Mouse (Mus musculus) MEL (cell line): ENCODE results near the gene Cdc42se2. TPM values are rescaled to one million over a fixed set of nuclear protein-coding genes. Genes with fewer than 3 reads are reported as not detected.

ENCODE experiments used
- DNase-seq: peaks from one replicate; pipeline ENCODE4 v3.0.0; 2011; ENCODE audit warnings: low read depth, low spot score
- H3K27ac ChIP-seq: 2 replicates; pipeline ENCODE4 v1.5.1; 2012; ENCODE audit warnings: low read depth, mild to moderate bottlenecking, control low read depth, low read length, moderate library complexity; ENCODE audit not compliant: control insufficient read depth
- H3K27me3 ChIP-seq, 2 experiments: fragments of 150-350 bp in 1 of 2; sonication (generic) in 1 of 2; 2 replicates each; pipeline ENCODE4 v1.6.1; 2012; ENCODE audit warnings: low read length in 2 of 2, mild to moderate bottlenecking in 2 of 2, improper control_type of control experiment in 1 of 2, moderate library complexity in 1 of 2; ENCODE audit not compliant: insufficient read depth in 2 of 2, control insufficient read depth in 1 of 2
- H3K36me3 ChIP-seq, 2 experiments: 2 replicates each; pipeline ENCODE4 v1.6.1; 2012 to 2014; ENCODE audit warnings: low read length in 2 of 2, improper control_type of control experiment in 1 of 2, inconsistent platforms in 1 of 2, mild to moderate bottlenecking in 1 of 2; ENCODE audit not compliant: insufficient read depth in 2 of 2, control insufficient read depth in 1 of 2
- H3K4me1 ChIP-seq, 2 experiments: fragments of 150-350 bp in 1 of 2; sonication (generic) in 1 of 2; 2 replicates each; pipeline ENCODE4 v1.6.1; 2012; ENCODE audit warnings: low read length in 2 of 2, improper control_type of control experiment in 1 of 2, mild to moderate bottlenecking in 1 of 2; ENCODE audit not compliant: insufficient read depth in 2 of 2, control insufficient read depth in 1 of 2
- H3K4me3 ChIP-seq, 2 experiments: fragments of 150-350 bp in 1 of 2; sonication (generic) in 1 of 2; 2 replicates each; pipeline ENCODE4 v1.5.1; 2012; ENCODE audit warnings: low read depth in 2 of 2, low read length in 2 of 2, mild to moderate bottlenecking in 2 of 2, moderate library complexity in 2 of 2, control low read depth in 1 of 2, improper control_type of control experiment in 1 of 2; ENCODE audit not compliant: control insufficient read depth in 1 of 2, insufficient read depth in 1 of 2
- H3K79me2 ChIP-seq: 2 replicates; pipeline ENCODE4 v1.6.1; 2012; ENCODE audit warnings: mild to moderate bottlenecking, low read length, moderate library complexity; ENCODE audit not compliant: control insufficient read depth, poor library complexity, insufficient read depth
- H3K9ac ChIP-seq: 2 replicates; pipeline ENCODE4 v1.6.1; 2012; ENCODE audit warnings: low read depth, mild to moderate bottlenecking, control low read depth, low read length, moderate library complexity; ENCODE audit not compliant: control insufficient read depth, poor library complexity, severe bottlenecking
- H3K9me3 ChIP-seq: fragments of 150-350 bp; sonication (generic); replicated peaks from 2 replicates; pipeline ENCODE4 v1.6.1; 2012; ENCODE audit warnings: mild to moderate bottlenecking, low read length, improper control_type of control experiment, moderate library complexity; ENCODE audit not compliant: insufficient read depth
- BHLHE40 ChIP-seq: IDR thresholded peaks from 2 replicates; pipeline ENCODE4 v1.6.1; 2012; ENCODE audit warnings: low read depth, mild to moderate bottlenecking, inconsistent platforms, low read length, improper control_type of control experiment, borderline replicate concordance
- CHD1 ChIP-seq: IDR thresholded peaks from 2 replicates; pipeline ENCODE4 v1.6.1; 2012; ENCODE audit warnings: low read depth, mild to moderate bottlenecking, inconsistent platforms, low read length, improper control_type of control experiment
- CHD2 ChIP-seq: IDR thresholded peaks from 2 replicates; pipeline ENCODE4 v1.6.1; 2011; ENCODE audit warnings: low read length, improper control_type of control experiment
- E2F4 ChIP-seq: IDR thresholded peaks from 2 replicates; pipeline ENCODE4 v1.6.1; 2011; ENCODE audit warnings: low read depth, low read length, improper control_type of control experiment, borderline replicate concordance
- ELF1 ChIP-seq: IDR thresholded peaks from 2 replicates; pipeline ENCODE4 v1.6.1; 2014; ENCODE audit warnings: low read depth, mild to moderate bottlenecking, inconsistent platforms, low read length, improper control_type of control experiment, moderate library complexity
- EP300 ChIP-seq, 2 experiments: IDR thresholded peaks; 2 replicates each; pipeline ENCODE4 v1.6.1; 2011; ENCODE audit warnings: improper control_type of control experiment in 2 of 2, low read length in 2 of 2, low read depth in 1 of 2, mild to moderate bottlenecking in 1 of 2
- ETS1 ChIP-seq: IDR thresholded peaks from 2 replicates; pipeline ENCODE4 v1.6.1; 2012; ENCODE audit warnings: low read depth, mild to moderate bottlenecking, inconsistent platforms, low read length, improper control_type of control experiment, moderate library complexity
- GATA1 ChIP-seq: IDR thresholded peaks from 2 replicates; pipeline ENCODE4 v1.6.1; 2011; ENCODE audit warnings: low read depth, low read length, improper control_type of control experiment
- MAX ChIP-seq: IDR thresholded peaks from 2 replicates; pipeline ENCODE4 v1.6.1; 2011; ENCODE audit warnings: low read length, improper control_type of control experiment
- MXI1 ChIP-seq: IDR thresholded peaks from 2 replicates; pipeline ENCODE4 v1.6.1; 2011; ENCODE audit warnings: mild to moderate bottlenecking, low read depth, low read length, improper control_type of control experiment
- NELFE ChIP-seq: IDR thresholded peaks from 2 replicates; pipeline ENCODE4 v1.6.1; 2011; ENCODE audit warnings: low read depth, low read length, improper control_type of control experiment
- POLR2AphosphoS2 ChIP-seq: IDR thresholded peaks from 2 replicates; pipeline ENCODE4 v1.6.1; 2011; ENCODE audit warnings: low read length, improper control_type of control experiment
- RAD21 ChIP-seq: IDR thresholded peaks from 2 replicates; pipeline ENCODE4 v1.6.1; 2011; ENCODE audit warnings: mild to moderate bottlenecking, low read depth, low read length, improper control_type of control experiment
- RCOR1 ChIP-seq: IDR thresholded peaks from 2 replicates; pipeline ENCODE4 v1.6.1; 2012; ENCODE audit warnings: low read depth, mild to moderate bottlenecking, inconsistent platforms, low read length, improper control_type of control experiment
- SIN3A ChIP-seq: IDR thresholded peaks from 2 replicates; pipeline ENCODE4 v1.6.1; 2012; ENCODE audit warnings: low read length, improper control_type of control experiment, inconsistent platforms
- SMC3 ChIP-seq: IDR thresholded peaks from 2 replicates; pipeline ENCODE4 v1.6.1; 2011; ENCODE audit warnings: low read depth, low read length, improper control_type of control experiment
- TAL1 ChIP-seq: IDR thresholded peaks from 2 replicates; pipeline ENCODE4 v1.6.1; 2012; ENCODE audit warnings: mild to moderate bottlenecking, inconsistent platforms, low read length, moderate library complexity, mixed read lengths
- TCF12 ChIP-seq: IDR thresholded peaks from 2 replicates; pipeline ENCODE4 v1.6.1; 2014; ENCODE audit warnings: low read depth, mild to moderate bottlenecking, inconsistent platforms, low read length, improper control_type of control experiment, moderate library complexity
- USF1 ChIP-seq: IDR thresholded peaks from 2 replicates; pipeline ENCODE4 v1.6.1; 2014; ENCODE audit warnings: low read depth, mild to moderate bottlenecking, inconsistent platforms, low read length, improper control_type of control experiment, moderate library complexity
- USF2 ChIP-seq, 2 experiments: IDR thresholded peaks; 2 replicates each; pipeline ENCODE4 v1.6.1; 2011 to 2012; ENCODE audit warnings: improper control_type of control experiment in 2 of 2, low read length in 2 of 2, borderline replicate concordance in 1 of 2, inconsistent platforms in 1 of 2, low read depth in 1 of 2, mild to moderate bottlenecking in 1 of 2; ENCODE audit not compliant: insufficient read depth in 1 of 2
- ZC3H11A ChIP-seq: IDR thresholded peaks from 2 replicates; pipeline ENCODE4 v1.6.1; 2012; ENCODE audit warnings: low read depth, mild to moderate bottlenecking, inconsistent platforms, low read length, improper control_type of control experiment
- ZKSCAN1 ChIP-seq: IDR thresholded peaks from 2 replicates; pipeline ENCODE4 v1.6.1; 2012; ENCODE audit warnings: low read depth, mild to moderate bottlenecking, inconsistent platforms, low read length, improper control_type of control experiment, moderate library complexity
- ZMIZ1 ChIP-seq: IDR thresholded peaks from 2 replicates; pipeline ENCODE4 v1.6.1; 2012; ENCODE audit warnings: low read depth, mild to moderate bottlenecking, inconsistent platforms, low read length, improper control_type of control experiment, moderate library complexity
- ZNF384 ChIP-seq: IDR thresholded peaks from 2 replicates; pipeline ENCODE4 v1.6.1; 2012; ENCODE audit warnings: low read depth, mild to moderate bottlenecking, inconsistent platforms, low read length, improper control_type of control experiment
- polyA plus RNA-seq, 2 experiments: library from polyadenylated mRNA; stranded (reverse) in 1 of 2; unstranded in 1 of 2; fragments of >175 nt in 1 of 2; fragments of >200 nt in 1 of 2; gene quantifications; 2 replicates each; pipeline versions ENCODE4 v1.2.1 to v1.2.4; 2012; ENCODE audit warnings: low replicate concordance in 2 of 2, low read depth in 1 of 2; ENCODE audit not compliant: insufficient read length in 2 of 2, insufficient read depth in 1 of 2, missing spikeins in 1 of 2
- total RNA-seq: library from RNA; depleted of rRNA; stranded (reverse); fragments of 300-350 nt; gene quantifications from 2 replicates; pipeline ENCODE4 v1.2.3, GENCODE M21; 2012

The Cdc42se2 gene
- total and polyA plus RNA-seq, 3 experiments, result 30.1 to 47.4 (median 33.4) TPM

DNA sequence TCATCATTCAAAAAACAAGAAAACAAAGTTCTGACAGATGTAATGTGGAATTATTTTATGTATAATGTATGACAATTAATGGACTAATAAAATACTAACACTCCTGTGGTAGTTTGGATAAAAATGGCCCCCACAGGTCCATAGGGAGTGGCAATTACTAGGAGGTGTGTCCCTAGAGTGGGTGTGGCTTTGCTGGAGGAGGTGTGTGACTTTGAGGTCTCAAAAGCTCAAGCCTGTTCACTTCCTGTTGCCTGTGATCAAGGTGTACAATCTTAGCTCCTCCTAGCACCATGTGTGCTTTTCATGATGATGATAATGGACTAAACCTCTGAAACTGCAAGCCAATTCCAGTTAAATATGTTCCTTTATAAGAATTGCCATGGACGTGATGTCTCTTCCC, 22.7 kb downstream of the Cdc42se2 start:
- H3K27me3 ChIP-seq, result no peaks in the 10 kb centered on the region
- H3K27ac ChIP-seq, result no peak overlapping the region
- peaks cover 13 to 25% of the 10 kb centered on the region in 2 experiments for H3K4me1 ChIP-seq
- H3K36me3 ChIP-seq, result peaks cover 0 to 28% of the 10 kb centered on the region in 2 experiments; a peak in 2 of 4 replicates
- no peak overlapping the region for H3K4me3 ChIP-seq
- H3K9ac ChIP-seq, result no peak overlapping the region
- no peaks in the 10 kb centered on the region for H3K9me3 ChIP-seq
- TF ChIP-seq TAL1 (0 out of 2 replicates have a peak, but pooled peaks have one; percentile 13), ETS1 (0 out of 2 replicates have a peak, but pooled peaks have one; percentile 29), GATA1 (0 out of 2 replicates have a peak, but pooled peaks have one; percentile 16), ELF1 (peak; percentile 51; the same call in 1 of the 2 replicates), NELFE (no peak), RCOR1 (0 out of 2 replicates have a peak, but pooled peaks have one; percentile 22)
- TF ChIP-seq, all 39 proteins: peak for 5
- DNase-seq, result peak; percentile 77
- H3K79me2 ChIP-seq, result peaks cover 1% of the 10 kb centered on the region; the same call in 1 of the 2 replicates

DNA sequence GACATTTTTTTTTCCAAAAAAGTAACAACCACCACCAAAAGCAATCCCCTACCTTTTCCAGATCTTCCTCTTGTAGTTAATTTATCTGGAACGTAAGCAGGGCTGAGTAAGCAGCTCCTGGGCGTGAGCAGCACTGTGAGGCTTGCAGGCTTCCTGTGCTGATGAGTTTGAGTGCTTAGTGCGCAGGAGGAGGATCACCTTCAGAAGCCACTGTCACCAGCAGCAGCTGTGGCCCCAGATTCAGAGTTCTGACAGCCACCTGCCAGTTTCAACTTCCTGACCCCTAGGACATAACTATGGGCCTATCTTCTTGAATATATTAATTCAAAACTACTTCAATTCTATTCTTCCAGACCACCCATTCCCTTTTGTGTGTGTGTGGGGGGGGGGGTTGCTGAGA, 23.4 kb downstream of the Cdc42se2 start:
- Histone ChIP-seq H3K27me3 (no peaks in the 10 kb centered on the region), H3K9ac (no peak overlapping the region), H3K9me3 (no peaks in the 10 kb centered on the region), H3K4me3 (no peak overlapping the region), H3K27ac (no peak overlapping the region), H3K4me1 (peaks cover 13 to 25% of the 10 kb centered on the region in 2 experiments), H3K36me3 (peaks cover 0 to 28% of the 10 kb centered on the region in 2 experiments; a peak in 2 of 4 replicates), H3K79me2 (0 out of 2 replicates have a peak, but pooled peaks cover 1% of the 10 kb centered on the region)
- TF ChIP-seq ZNF384 (no peak), ZC3H11A (no peak), ZKSCAN1 (no peak), RAD21 (no peak), NELFE (no peak), TCF12 (no peak)
- peak; percentile 36 for DNase-seq

DNA sequence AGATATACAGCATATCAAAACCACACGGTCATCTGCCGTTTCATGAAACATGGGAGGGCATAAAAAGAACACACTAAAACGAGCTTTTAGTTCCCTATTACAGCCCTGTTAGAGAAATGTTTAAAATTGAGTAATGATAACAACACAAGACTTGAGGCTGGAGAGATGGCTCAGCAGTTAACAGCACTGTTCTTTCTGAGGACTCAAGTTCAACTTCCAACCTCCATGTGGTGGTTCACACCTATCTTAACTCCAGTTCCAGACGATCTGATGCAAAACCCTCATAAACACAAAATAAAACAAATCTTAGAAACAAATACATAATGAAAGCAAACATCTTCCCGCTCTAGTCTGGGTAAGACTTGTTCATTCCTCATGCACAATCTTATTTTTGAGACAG, 24.7 kb downstream of the Cdc42se2 start:
- peaks cover 19 to 29% of the 10 kb centered on the region in 2 experiments for H3K4me1 ChIP-seq
- peaks cover 0 to 37% of the 10 kb centered on the region in 2 experiments; a peak in 2 of 4 replicates for H3K36me3 ChIP-seq
- no peaks in the 10 kb centered on the region for H3K79me2 ChIP-seq
- H3K27me3 ChIP-seq, result no peaks in the 10 kb centered on the region
- peak overlapping the region; percentile 54 for H3K27ac ChIP-seq
- H3K9me3 ChIP-seq, result no peaks in the 10 kb centered on the region
- peak overlapping the region; percentile 13; the same call in 1 of the 2 replicates for H3K9ac ChIP-seq
- H3K4me3 ChIP-seq, result peak overlapping the region in 1 of 2 experiments; percentile 25; a peak in 2 of 4 replicates
- peak; percentile 58 for DNase-seq
- TF ChIP-seq RAD21, result no peak
- 0 out of 2 replicates have a peak, but pooled peaks have one; percentile 40 for TF ChIP-seq MXI1
- TF ChIP-seq POLR2AphosphoS2, result no peak
- no peak for TF ChIP-seq ZKSCAN1
- TF ChIP-seq CHD2, result no peak
- TF ChIP-seq USF2 (IDR thresholded peaks at IDR 0.05; ENCODE audit: borderline replicate concordance in 1 of 2, insufficient read depth in 1 of 2, low read depth in 1 of 2, low read length in 2 of 2), result no peak
- peak; percentile 25; the same call in 1 of the 2 replicates for TF ChIP-seq ETS1
- peak; percentile 51; the same call in 1 of the 2 replicates for TF ChIP-seq SIN3A
- TF ChIP-seq ZMIZ1, result no peak
- TF ChIP-seq E2F4, result no peak
- TF ChIP-seq EP300 (IDR thresholded peaks at IDR 0.05; ENCODE audit: low read depth in 1 of 2, low read length in 2 of 2), result peak; percentile 34 to 39; a peak in 3 of 4 replicates
- TF ChIP-seq BHLHE40, result no peak
- TF ChIP-seq GATA1, result no peak
- TF ChIP-seq SMC3, result no peak
- no peak for TF ChIP-seq CHD1
- TF ChIP-seq ZNF384, result no peak
- TF ChIP-seq TAL1, result no peak
- peak; percentile 68 for TF ChIP-seq MAX
- TF ChIP-seq USF1, result 0 out of 2 replicates have a peak, but pooled peaks have one; percentile 3
